Mouse (Mus musculus) megakaryocyte, embryonic 14.5 days (primary cell): ENCODE measurements around the gene Meiob.

Source experiments
- FLI1 ChIP-seq: IDR thresholded peaks from 2 replicates; pipeline ENCODE4 v1.6.1; 2012; ENCODE audit warnings: low read length, inconsistent platforms, mixed read lengths
- GATA1 ChIP-seq: IDR thresholded peaks from 3 replicates; pipeline ENCODE4 v1.6.1; 2012; ENCODE audit warnings: mixed read lengths, low read length, inconsistent platforms, borderline replicate concordance

DNA sequence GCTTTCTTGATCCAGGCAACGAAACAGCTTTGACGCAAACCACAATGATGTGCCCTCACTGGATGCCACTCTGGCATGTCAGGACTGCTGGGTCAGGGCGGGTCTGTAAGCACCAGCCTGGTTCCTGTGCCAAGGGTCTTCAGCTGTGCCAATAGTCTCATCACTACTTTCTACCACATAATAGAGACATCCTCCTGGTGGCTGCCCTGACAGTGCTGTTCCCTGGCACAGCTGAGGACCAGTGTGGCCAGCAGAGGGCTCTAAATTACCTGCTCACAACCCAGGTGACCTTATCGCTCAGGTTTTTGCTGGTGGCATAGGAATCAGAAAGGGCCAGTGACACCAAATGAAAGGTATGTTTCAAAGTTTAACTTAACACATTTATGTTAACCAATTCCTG is 37.0 kb downstream of the Meiob start:
- TF ChIP-seq GATA1 (no peak), FLI1 (no peak)
